In genomic region chr14:45587536-45587935, GRCm38 (mm10) we compare ENCODE assay signal across 24 mouse cellular contexts. TPM values are rescaled to one million over a fixed set of nuclear protein-coding genes. Genes with fewer than 3 reads are reported as not detected.
DNase-seq lines count a peak whose midpoint lies in the region; ATAC-seq and TF ChIP-seq lines count a peak whose summit lies in the region.
"Had no signal": no experiment of that assay in that cellular context is flagged by ENCODE, and none has a peak within 500 bp of the region (broad histone marks: within the 10 kb centered on the region; RNA-seq: fewer than 3 reads in every experiment).

No protein-coding gene starts in this region.

- H3K27ac ChIP-seq in cerebellum, adult 2 months (ENCODE audit: insufficient read depth, low read length) = peak overlapping the region; percentile 16; the same call in 1 of the 2 replicates
- 0 out of 2 replicates have a peak overlapping the region, but pooled peaks have one; percentile 9 for H3K27ac ChIP-seq in hindbrain, embryonic 13.5 days
- no peak overlapping the region for H3K27ac ChIP-seq in hindbrain, embryonic 11.5 days (ENCODE audit: low read depth, low read length)
- H3K27ac ChIP-seq in liver, adult 2 months (replicated peaks; ENCODE audit: insufficient read depth, low read depth, low read length) = no peak overlapping the region
- 0 out of 2 replicates have a peak overlapping the region, but pooled peaks have one; percentile 5 for H3K27ac ChIP-seq in embryonic fibroblast, embryonic 13.5 days (ENCODE audit: insufficient read depth, low read length)
- H3K27ac ChIP-seq in gastrocnemius, adult 2 months = no peak overlapping the region
- H3K27ac ChIP-seq: embryonic facial prominence, embryonic 12.5 days; hindbrain, embryonic 15.5 days; limb, embryonic 15.5 days; midbrain, embryonic 13.5 days had no signal

- no peaks in the 10 kb centered on the region for H3K4me1 ChIP-seq in cerebellum, adult 2 months (ENCODE audit: control insufficient read depth, insufficient read depth, low read length)
- H3K4me1 ChIP-seq in hindbrain, embryonic 13.5 days (replicated peaks) = no peaks in the 10 kb centered on the region
- H3K4me1 ChIP-seq in hindbrain, embryonic 11.5 days (replicated peaks; ENCODE audit: control insufficient read depth, insufficient read depth, low read length) = no peaks in the 10 kb centered on the region
- H3K4me1 ChIP-seq in liver, adult 2 months (ENCODE audit: control insufficient read depth, insufficient read depth, low read length) = peaks cover 3% of the 10 kb centered on the region; the same call in 1 of the 2 replicates
- H3K4me1 ChIP-seq in embryonic fibroblast, embryonic 13.5 days (ENCODE audit: control insufficient read depth, insufficient read depth, low read length) = no peaks in the 10 kb centered on the region; the same call in 1 of the 2 replicates
- H3K4me1 ChIP-seq: embryonic facial prominence, embryonic 12.5 days; hindbrain, embryonic 15.5 days; limb, embryonic 15.5 days; midbrain, embryonic 13.5 days had no signal

- no peaks in the 10 kb centered on the region for H3K27me3 ChIP-seq in cerebellum, adult 2 months (ENCODE audit: control insufficient read depth, insufficient read depth, low read length)
- no peaks in the 10 kb centered on the region for H3K27me3 ChIP-seq in hindbrain, embryonic 13.5 days
- H3K27me3 ChIP-seq in hindbrain, embryonic 11.5 days (ENCODE audit: control insufficient read depth, insufficient read depth, low read length) = no peaks in the 10 kb centered on the region
- H3K27me3 ChIP-seq in liver, adult 2 months (ENCODE audit: control insufficient read depth, insufficient read depth, low read length) = no peaks in the 10 kb centered on the region
- H3K27me3 ChIP-seq: embryonic facial prominence, embryonic 12.5 days; hindbrain, embryonic 15.5 days; limb, embryonic 15.5 days; midbrain, embryonic 13.5 days had no signal

- TF ChIP-seq POLR2A in cerebellum, adult 2 months (IDR thresholded peaks at IDR 0.05; ENCODE audit: borderline replicate concordance, insufficient read depth, low read length) = no peak
- TF ChIP-seq POLR2A in liver, adult 2 months (IDR thresholded peaks at IDR 0.05; ENCODE audit: extremely low read depth, insufficient read depth, low read length) = no peak
- TF ChIP-seq POLR2A in embryonic fibroblast, embryonic 13.5 days (IDR thresholded peaks at IDR 0.05; ENCODE audit: low read depth, low read length) = no peak

- no peak for TF ChIP-seq CTCF in cerebellum, adult 2 months (IDR thresholded peaks at IDR 0.05; ENCODE audit: borderline replicate concordance, insufficient read depth, low read depth, low read length)
- no peak for TF ChIP-seq CTCF in liver, adult 2 months (IDR thresholded peaks at IDR 0.05; ENCODE audit: low read depth, low read length)
- no peak for TF ChIP-seq CTCF in embryonic fibroblast, embryonic 13.5 days (IDR thresholded peaks at IDR 0.05; ENCODE audit: borderline replicate concordance, insufficient read depth, low read length)
- TF ChIP-seq CTCF in gastrocnemius, adult 2 months (IDR thresholded peaks at IDR 0.05) = no peak

- H3K79me2 ChIP-seq in liver, adult 2 months (ENCODE audit: control insufficient read depth, insufficient read depth, low read length) = no peaks in the 10 kb centered on the region

- no peak overlapping the region for H3K4me2 ChIP-seq in hindbrain, embryonic 13.5 days
- no peak overlapping the region for H3K4me2 ChIP-seq in hindbrain, embryonic 11.5 days (replicated peaks; ENCODE audit: low read depth, low read length)
- H3K4me2 ChIP-seq: embryonic facial prominence, embryonic 12.5 days; hindbrain, embryonic 15.5 days; limb, embryonic 15.5 days; midbrain, embryonic 13.5 days had no signal

- H3K4me3 ChIP-seq in cerebellum, adult 2 months (replicated peaks; ENCODE audit: insufficient read depth, low read depth, low read length) = no peak overlapping the region
- no peak overlapping the region for H3K4me3 ChIP-seq in hindbrain, embryonic 13.5 days
- no peak overlapping the region for H3K4me3 ChIP-seq in hindbrain, embryonic 11.5 days (ENCODE audit: low read depth, low read length)
- H3K4me3 ChIP-seq in liver, adult 2 months (ENCODE audit: insufficient read depth, low read depth, low read length) = no peak overlapping the region
- H3K4me3 ChIP-seq in embryonic fibroblast, embryonic 13.5 days (ENCODE audit: insufficient read depth, low read length) = no peak overlapping the region
- no peak overlapping the region for H3K4me3 ChIP-seq in gastrocnemius, adult 2 months
- H3K4me3 ChIP-seq: embryonic facial prominence, embryonic 12.5 days; hindbrain, embryonic 15.5 days; limb, embryonic 15.5 days; midbrain, embryonic 13.5 days had no signal

- no peaks in the 10 kb centered on the region for H3K9me3 ChIP-seq in hindbrain, embryonic 13.5 days
- H3K9me3 ChIP-seq in hindbrain, embryonic 11.5 days (ENCODE audit: control insufficient read depth, low read length) = no peaks in the 10 kb centered on the region
- H3K9me3 ChIP-seq: embryonic facial prominence, embryonic 12.5 days; hindbrain, embryonic 15.5 days; limb, embryonic 15.5 days; midbrain, embryonic 13.5 days had no signal

- 46% methylated on average over 6 of the region's 6 CpGs for WGBS in cerebellum, adult 2 months
- 89% methylated on average over 6 of the region's 6 CpGs for WGBS in hindbrain, embryonic 13.5 days
- WGBS in hindbrain, embryonic 11.5 days = 90% methylated on average over 6 of the region's 6 CpGs
- 69% methylated on average over 6 of the region's 6 CpGs for WGBS in liver, adult 2 months

- no peak overlapping the region for H3K9ac ChIP-seq in hindbrain, embryonic 13.5 days
- H3K9ac ChIP-seq in hindbrain, embryonic 11.5 days (ENCODE audit: low read depth, low read length) = no peak overlapping the region
- no peak overlapping the region for H3K9ac ChIP-seq in liver, adult 2 months (ENCODE audit: low read depth, low read length)
- H3K9ac ChIP-seq: embryonic facial prominence, embryonic 12.5 days; hindbrain, embryonic 15.5 days; limb, embryonic 15.5 days; midbrain, embryonic 13.5 days had no signal

- no peak for DNase-seq in cerebellum, adult 2 months
- no peak for DNase-seq in cerebellum, adult 18-20 months
- DNase-seq in hindbrain, embryonic 11.5 days (ENCODE audit: low spot score) = no peak
- DNase-seq in liver, adult 2 months (ENCODE audit: extremely low read depth, low read depth, low spot score) = peak; percentile 46
- no peak for DNase-seq in liver
- no peak for DNase-seq in gastrocnemius, adult 2 months
- DNase-seq: adrenal gland, postnatal 36 days; cerebellum, postnatal 10 days; gastrocnemius, postnatal 14 days; heart, postnatal 10 days; kidney, adult 9 months; kidney, postnatal 14 days; layer of hippocampus, postnatal 36 days; lung, postnatal 14 days had no signal

- ATAC-seq in hindbrain, embryonic 13.5 days (ENCODE audit: low FRiP score) = no peak
- ATAC-seq in hindbrain, embryonic 11.5 days (ENCODE audit: low FRiP score) = no peak
- ATAC-seq: forebrain, embryonic 16.5 days; intestine, embryonic 16.5 days; midbrain, embryonic 13.5 days had no signal

- intact Hi-C loops in gastrocnemius, adult 2 months (cut with DNase I) = no loop called here

- H3K36me3 ChIP-seq in hindbrain, embryonic 13.5 days = peaks cover 8% of the 10 kb centered on the region
- H3K36me3 ChIP-seq in hindbrain, embryonic 11.5 days (ENCODE audit: control insufficient read depth, insufficient read depth, low read length) = no peaks in the 10 kb centered on the region
- H3K36me3 ChIP-seq in liver, adult 2 months (ENCODE audit: control insufficient read depth, insufficient read depth, low read length) = no peaks in the 10 kb centered on the region
- H3K36me3 ChIP-seq: embryonic facial prominence, embryonic 12.5 days; hindbrain, embryonic 15.5 days; limb, embryonic 15.5 days had no signal

RNA-seq across cellular contexts. Expression of gene Fermt2, which starts 57.6 kb away (rescaled TPM):
- 78.8 and 81.0 TPM in 2 replicates for polyA plus RNA-seq in cerebellum, adult 2 months (2012; rRNA removed)
- 67.7 and 77.2 TPM in 2 replicates for polyA plus RNA-seq in hindbrain, embryonic 13.5 days (2015; fragmentation: Nextera tagmentation; extraction: Ambion mirVana)
- 74.4 and 88.1 TPM in 2 replicates for polyA plus RNA-seq in hindbrain, embryonic 11.5 days (2014; fragmentation: Nextera tagmentation; extraction: Ambion mirVana)
- total RNA-seq in liver, adult 2 months (2014; rRNA removed) = 95.1 and 104 TPM in 2 replicates
- polyA plus RNA-seq in liver, adult 2 months (2012; rRNA removed) = 37.4 and 49.7 TPM in 2 replicates
- polyA plus RNA-seq in embryonic fibroblast, embryonic 13.5 days (2011; ENCODE audit: insufficient read length, low read depth, missing spikeins) = 244 and 317 TPM in 2 replicates
- total RNA-seq in gastrocnemius, adult 2 months (2021) = 100 to 1,000 TPM; 214 to 243 TPM
- total RNA-seq: megakaryocyte, adult 5-6 weeks; monocyte, adult 5-6 weeks had no signal

Comparison
In these comparisons a context has a peak if more than half of its experiments do, and no peak if none do; other contexts are left out.
1. H3K27ac ChIP-seq: peak in cerebellum, adult 2 months (single experiment), hindbrain, embryonic 13.5 days (single experiment) and embryonic fibroblast, embryonic 13.5 days (single experiment); none in hindbrain, embryonic 11.5 days (single experiment), liver, adult 2 months (single experiment) and gastrocnemius, adult 2 months (single experiment).